Mouse (Mus musculus): Measurements from ENCODE around the gene 1700017B05Rik. TPM values are rescaled to one million over a fixed set of nuclear protein-coding genes. Genes with fewer than 3 reads are reported as not detected.

The 1700017B05Rik gene
- polyA plus RNA-seq, 1 experiment from 2014 or later = 4.1 TPM

DNA sequence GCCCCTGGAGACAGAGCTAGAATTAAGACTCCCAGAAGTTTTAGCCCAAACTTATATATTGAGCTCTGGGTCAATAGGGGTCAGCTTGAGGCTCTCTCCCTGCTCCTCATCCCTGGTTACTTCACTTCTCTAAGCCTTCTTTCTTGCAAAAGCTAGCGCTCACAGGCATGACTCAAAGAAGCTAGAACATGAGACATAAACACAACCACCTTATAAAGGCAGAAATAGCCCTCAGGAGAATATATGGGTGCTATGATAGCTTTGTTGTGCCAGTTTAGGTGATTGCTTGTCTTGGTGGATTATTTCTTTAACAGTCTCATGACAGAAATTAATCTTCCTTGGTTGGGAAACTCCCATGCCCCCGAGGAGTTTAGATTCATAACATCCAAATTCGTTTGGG lies 32.5 kb upstream of the 1700017B05Rik start:
- no peak for ATAC-seq (ENCODE audit: low FRiP score)
- Histone ChIP-seq H3K4me1 (no peaks in the 10 kb centered on the region), H3K27me3 (replicated peaks) (no peaks in the 10 kb centered on the region), H3K9ac (replicated peaks) (no peak overlapping the region), H3K4me3 (replicated peaks) (no peak overlapping the region), H3K9me3 (replicated peaks) (no peaks in the 10 kb centered on the region), H3K27ac (replicated peaks) (no peak overlapping the region), H3K4me2 (no peak overlapping the region), H3K36me3 (no peaks in the 10 kb centered on the region)
- WGBS = 82% methylated on average over 3 of the region's 3 CpGs

DNA sequence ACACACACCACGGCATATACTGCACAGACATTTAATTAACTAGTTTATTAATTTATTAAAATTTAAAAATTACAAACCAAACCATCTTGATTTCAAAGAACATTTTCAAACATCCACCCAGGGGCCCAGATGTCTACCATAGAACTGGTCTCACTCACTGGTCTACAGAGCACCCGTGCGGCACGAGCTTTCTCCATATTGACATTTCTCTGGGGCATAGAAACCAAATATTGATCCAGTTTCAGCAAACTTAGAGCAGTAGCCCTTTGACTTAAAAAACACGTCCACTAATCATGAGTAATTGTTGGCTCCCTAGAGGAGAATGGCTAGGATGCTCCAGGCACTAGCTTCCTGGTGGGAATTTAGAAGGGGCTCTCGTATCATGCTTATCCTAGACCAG lies 24.8 kb upstream of the 1700017B05Rik start:
- H3K9me3 ChIP-seq (replicated peaks) = no peaks in the 10 kb centered on the region
- H3K27ac ChIP-seq (replicated peaks) = no peak overlapping the region
- no peak for ATAC-seq (ENCODE audit: low FRiP score)
- no peak overlapping the region for H3K4me2 ChIP-seq
- H3K4me3 ChIP-seq (replicated peaks) = no peak overlapping the region
- no peak overlapping the region for H3K9ac ChIP-seq (replicated peaks)
- H3K36me3 ChIP-seq = no peaks in the 10 kb centered on the region
- H3K27me3 ChIP-seq (replicated peaks) = no peaks in the 10 kb centered on the region
- 90% methylated on average over 6 of the region's 6 CpGs for WGBS
- H3K4me1 ChIP-seq = no peaks in the 10 kb centered on the region

GRCm38 (mm10) chr9:57283311-57283710 lies 20.9 kb upstream of the 1700017B05Rik start:
- no peak overlapping the region for H3K9ac ChIP-seq (replicated peaks)
- H3K4me2 ChIP-seq = no peak overlapping the region
- H3K4me1 ChIP-seq = peaks cover 10% of the 10 kb centered on the region
- no peaks in the 10 kb centered on the region for H3K27me3 ChIP-seq (replicated peaks)
- no peak overlapping the region for H3K4me3 ChIP-seq (replicated peaks)
- ATAC-seq (ENCODE audit: low FRiP score) = no peak
- H3K36me3 ChIP-seq = no peaks in the 10 kb centered on the region
- H3K9me3 ChIP-seq (replicated peaks) = no peaks in the 10 kb centered on the region
- H3K27ac ChIP-seq (replicated peaks) = no peak overlapping the region
- 57% methylated on average over 4 of the region's 4 CpGs for WGBS

DNA sequence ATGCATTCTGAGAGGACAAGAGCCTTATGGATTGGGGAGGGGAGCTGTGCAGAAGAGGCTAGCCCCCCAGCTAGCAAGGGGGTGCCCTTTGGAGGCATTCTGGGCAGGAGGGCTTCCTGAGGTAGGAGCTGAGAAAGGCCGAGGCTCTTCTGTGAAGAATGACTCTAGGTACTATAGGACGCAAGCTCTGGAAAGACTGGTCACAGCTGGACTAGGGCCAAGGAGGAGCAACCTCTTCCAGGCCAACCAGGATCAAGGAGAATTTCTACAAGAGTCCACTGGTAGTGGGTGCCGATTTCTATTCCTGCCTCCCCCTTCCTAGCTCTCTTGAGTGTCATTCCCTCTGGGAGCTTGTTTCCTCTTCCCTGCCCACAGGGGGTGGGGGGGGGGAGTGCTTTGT lies 20.3 kb upstream of the 1700017B05Rik start:
- no peak overlapping the region for H3K27ac ChIP-seq (replicated peaks)
- no peak overlapping the region for H3K9ac ChIP-seq (replicated peaks)
- no peaks in the 10 kb centered on the region for H3K9me3 ChIP-seq (replicated peaks)
- H3K4me1 ChIP-seq = peaks cover 10% of the 10 kb centered on the region
- WGBS = 82% methylated on average over 3 of the region's 3 CpGs
- H3K36me3 ChIP-seq = no peaks in the 10 kb centered on the region
- H3K4me3 ChIP-seq (replicated peaks) = no peak overlapping the region
- no peak overlapping the region for H3K4me2 ChIP-seq
- no peak for ATAC-seq (ENCODE audit: low FRiP score)
- H3K27me3 ChIP-seq (replicated peaks) = no peaks in the 10 kb centered on the region

GRCm38 (mm10) chr9:57281549-57281948 lies 19.1 kb upstream of the 1700017B05Rik start:
- no peak for ATAC-seq (ENCODE audit: low FRiP score)
- no peaks in the 10 kb centered on the region for H3K36me3 ChIP-seq

GRCm38 (mm10) chr9:57279441-57279840 lies 17.0 kb upstream of the 1700017B05Rik start:
- peaks cover 10% of the 10 kb centered on the region for H3K4me1 ChIP-seq
- 58% methylated on average over 4 of the region's 4 CpGs for WGBS
- ATAC-seq (ENCODE audit: low FRiP score) = no peak
- H3K4me3 ChIP-seq (replicated peaks) = no peak overlapping the region
- no peaks in the 10 kb centered on the region for H3K36me3 ChIP-seq
- H3K9ac ChIP-seq (replicated peaks) = no peak overlapping the region
- H3K27ac ChIP-seq (replicated peaks) = no peak overlapping the region
- no peaks in the 10 kb centered on the region for H3K27me3 ChIP-seq (replicated peaks)
- no peak overlapping the region for H3K4me2 ChIP-seq
- H3K9me3 ChIP-seq (replicated peaks) = no peaks in the 10 kb centered on the region

More at GRCm38 (mm10) chr9:57281549-57281948, 19.1 kb upstream of the 1700017B05Rik start:
- H3K4me2 ChIP-seq = peak overlapping the region; percentile 53
- no peak overlapping the region; the same call in 1 of the 2 replicates for H3K9ac ChIP-seq (replicated peaks)
- H3K9me3 ChIP-seq (replicated peaks) = no peaks in the 10 kb centered on the region
- no peaks in the 10 kb centered on the region for H3K27me3 ChIP-seq (replicated peaks)
- H3K27ac ChIP-seq (replicated peaks) = no peak overlapping the region
- H3K4me3 ChIP-seq (replicated peaks) = peak overlapping the region; percentile 19; the same call in 1 of the 2 replicates
- WGBS = 11% methylated on average over 20 of the region's 20 CpGs
- peaks cover 10% of the 10 kb centered on the region for H3K4me1 ChIP-seq

DNA sequence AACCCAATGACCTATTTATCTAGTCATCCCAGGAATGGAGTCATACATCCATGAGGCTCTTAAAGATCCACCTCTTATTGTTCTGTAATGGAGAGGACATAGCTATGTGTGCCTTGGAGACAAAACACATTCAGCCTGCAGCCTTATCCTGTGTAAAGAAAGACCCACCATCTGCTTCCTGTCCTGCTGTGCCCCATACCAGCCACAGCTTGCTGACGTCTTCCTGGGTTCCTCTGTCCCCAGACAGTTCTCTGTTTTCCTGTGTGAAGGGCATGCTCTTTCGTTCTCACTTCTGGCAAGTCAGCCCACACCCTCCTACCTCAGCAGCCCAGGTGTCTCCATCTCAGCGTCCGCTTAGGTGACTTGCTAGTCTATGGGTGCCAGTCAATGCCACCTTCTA lies 15.9 kb upstream of the 1700017B05Rik start:
- no peaks in the 10 kb centered on the region for H3K9me3 ChIP-seq (replicated peaks)
- no peak for ATAC-seq (ENCODE audit: low FRiP score)
- WGBS = 56% methylated on average over 4 of the region's 4 CpGs
- no peaks in the 10 kb centered on the region for H3K36me3 ChIP-seq
- H3K4me2 ChIP-seq = no peak overlapping the region
- H3K4me1 ChIP-seq = peaks cover 10% of the 10 kb centered on the region
- no peaks in the 10 kb centered on the region for H3K27me3 ChIP-seq (replicated peaks)
- no peak overlapping the region for H3K27ac ChIP-seq (replicated peaks)
- no peak overlapping the region for H3K9ac ChIP-seq (replicated peaks)
- no peak overlapping the region for H3K4me3 ChIP-seq (replicated peaks)

DNA sequence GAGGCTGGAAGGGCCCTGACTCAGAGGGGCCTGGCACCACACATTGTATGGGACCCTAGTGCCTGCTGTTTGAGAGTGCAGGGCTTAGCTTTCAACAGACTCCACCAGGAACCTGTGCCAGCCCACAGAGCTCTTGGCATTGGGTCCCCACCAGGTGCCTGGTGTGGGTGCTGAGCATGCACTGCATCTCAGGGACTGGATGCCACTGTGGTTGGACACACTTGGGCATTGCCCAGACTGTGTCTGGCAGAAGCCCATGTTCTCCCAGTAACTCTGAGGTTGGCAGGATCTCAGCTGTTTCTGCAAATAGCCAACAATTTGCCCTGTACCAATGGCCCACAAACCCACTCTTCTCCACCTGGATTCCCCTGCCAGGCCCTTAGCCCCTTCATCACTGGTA lies 13.9 kb upstream of the 1700017B05Rik start:
- H3K4me3 ChIP-seq (replicated peaks) = no peak overlapping the region
- peaks cover 5% of the 10 kb centered on the region for H3K4me1 ChIP-seq
- H3K9me3 ChIP-seq (replicated peaks) = no peaks in the 10 kb centered on the region
- H3K36me3 ChIP-seq = no peaks in the 10 kb centered on the region
- no peak for ATAC-seq (ENCODE audit: low FRiP score)
- no peak overlapping the region for H3K9ac ChIP-seq (replicated peaks)
- H3K27ac ChIP-seq (replicated peaks) = no peak overlapping the region
- no peak overlapping the region for H3K4me2 ChIP-seq
- 0 out of 2 replicates have a peak, but pooled peaks cover 2% of the 10 kb centered on the region for H3K27me3 ChIP-seq (replicated peaks)

DNA sequence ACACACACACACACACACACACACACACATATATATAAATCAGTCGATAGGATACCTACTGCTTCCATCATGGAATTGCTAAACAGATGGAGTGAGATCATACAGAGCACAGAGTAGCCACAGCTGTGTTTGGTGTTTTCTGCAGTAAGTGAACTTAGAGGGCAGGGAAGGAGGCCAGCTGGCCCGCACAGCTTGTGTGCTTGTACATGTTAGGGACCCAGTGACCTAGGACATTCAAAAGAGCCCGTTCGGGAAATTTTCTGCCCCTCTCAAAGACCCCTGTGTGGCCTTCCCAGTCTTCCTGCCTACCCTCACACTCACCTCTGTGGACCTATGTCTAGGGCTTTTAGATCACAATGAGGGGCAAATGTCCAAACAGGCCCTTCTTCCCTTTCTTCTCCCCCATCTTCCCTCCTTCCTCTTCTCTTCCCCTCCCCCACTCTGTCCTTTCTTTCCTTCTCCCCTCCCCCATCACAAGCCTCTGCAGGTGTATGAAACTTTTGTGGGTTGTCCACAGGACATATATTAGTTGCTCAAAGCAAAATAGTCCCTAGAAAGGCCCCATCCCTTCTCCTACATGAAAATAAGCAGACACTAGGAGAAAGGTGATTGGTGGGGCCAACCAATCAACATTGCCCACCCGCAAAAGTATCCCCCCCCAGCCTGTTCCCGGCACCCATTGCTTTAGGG lies 11.5 kb upstream of the 1700017B05Rik start:
- no peak overlapping the region for H3K4me3 ChIP-seq (replicated peaks)
- 0 out of 2 replicates have a peak, but pooled peaks cover 2% of the 10 kb centered on the region for H3K27me3 ChIP-seq (replicated peaks)
- H3K9me3 ChIP-seq (replicated peaks) = no peaks in the 10 kb centered on the region
- peaks cover 8% of the 10 kb centered on the region; the same call in 1 of the 2 replicates for H3K4me1 ChIP-seq
- WGBS = 28% methylated on average over 6 of the region's 6 CpGs
- no peaks in the 10 kb centered on the region for H3K36me3 ChIP-seq
- no peak overlapping the region for H3K27ac ChIP-seq (replicated peaks)
- no peak overlapping the region for H3K9ac ChIP-seq (replicated peaks)
- no peak overlapping the region for H3K4me2 ChIP-seq
- no peak for ATAC-seq (ENCODE audit: low FRiP score)

DNA sequence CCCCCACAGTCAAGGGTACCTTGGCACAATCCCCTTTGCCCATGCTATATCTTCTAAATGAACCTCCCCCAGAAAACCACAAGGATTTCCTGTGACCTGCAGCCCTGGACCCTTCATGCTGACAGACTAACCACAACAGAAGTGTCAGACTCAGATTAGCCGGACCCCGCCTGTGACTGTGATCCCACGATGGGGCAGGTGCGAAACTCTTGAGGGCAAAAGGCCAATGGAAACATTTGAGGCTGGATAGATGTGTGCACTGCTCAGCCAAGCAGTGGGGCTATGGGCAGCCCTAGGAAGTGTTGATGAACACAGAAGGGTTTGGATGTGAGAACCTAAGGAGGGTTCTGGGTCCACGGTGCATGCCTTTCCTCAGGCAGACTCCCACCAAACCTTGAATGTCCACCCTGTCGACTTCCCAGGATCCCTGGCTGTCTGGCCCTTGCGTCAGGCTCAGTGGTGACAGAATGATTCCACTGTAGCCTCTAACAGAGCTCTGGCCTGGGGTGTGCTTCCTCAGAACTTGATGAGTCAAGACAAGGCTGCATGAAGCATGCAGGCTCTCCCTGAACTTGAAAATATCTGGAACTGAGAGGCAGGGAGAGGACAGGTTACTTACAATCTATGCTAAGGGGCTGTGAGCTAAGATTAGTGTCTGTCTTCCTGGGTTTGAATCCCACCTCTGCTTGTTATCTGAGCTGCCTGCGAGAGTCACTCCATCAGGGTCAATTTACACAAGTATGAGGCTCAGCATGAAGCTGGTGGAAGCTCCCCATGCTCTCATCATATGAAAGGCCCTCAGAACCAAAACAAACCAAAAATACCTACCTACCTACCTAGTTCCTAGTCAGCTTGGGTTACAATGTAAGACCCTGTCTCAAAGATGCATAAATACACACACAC lies 10.7 kb upstream of the 1700017B05Rik start:
- H3K4me1 ChIP-seq = peaks cover 8% of the 10 kb centered on the region; the same call in 1 of the 2 replicates
- H3K36me3 ChIP-seq = no peaks in the 10 kb centered on the region
- no peak for ATAC-seq (ENCODE audit: low FRiP score)
- H3K4me3 ChIP-seq (replicated peaks) = no peak overlapping the region
- no peak overlapping the region for H3K4me2 ChIP-seq
- no peak overlapping the region for H3K9ac ChIP-seq (replicated peaks)
- H3K27ac ChIP-seq (replicated peaks) = no peak overlapping the region
- WGBS = 66% methylated on average over 8 of the region's 8 CpGs
- H3K9me3 ChIP-seq (replicated peaks) = no peaks in the 10 kb centered on the region
- H3K27me3 ChIP-seq (replicated peaks) = 0 out of 2 replicates have a peak, but pooled peaks cover 2% of the 10 kb centered on the region

DNA sequence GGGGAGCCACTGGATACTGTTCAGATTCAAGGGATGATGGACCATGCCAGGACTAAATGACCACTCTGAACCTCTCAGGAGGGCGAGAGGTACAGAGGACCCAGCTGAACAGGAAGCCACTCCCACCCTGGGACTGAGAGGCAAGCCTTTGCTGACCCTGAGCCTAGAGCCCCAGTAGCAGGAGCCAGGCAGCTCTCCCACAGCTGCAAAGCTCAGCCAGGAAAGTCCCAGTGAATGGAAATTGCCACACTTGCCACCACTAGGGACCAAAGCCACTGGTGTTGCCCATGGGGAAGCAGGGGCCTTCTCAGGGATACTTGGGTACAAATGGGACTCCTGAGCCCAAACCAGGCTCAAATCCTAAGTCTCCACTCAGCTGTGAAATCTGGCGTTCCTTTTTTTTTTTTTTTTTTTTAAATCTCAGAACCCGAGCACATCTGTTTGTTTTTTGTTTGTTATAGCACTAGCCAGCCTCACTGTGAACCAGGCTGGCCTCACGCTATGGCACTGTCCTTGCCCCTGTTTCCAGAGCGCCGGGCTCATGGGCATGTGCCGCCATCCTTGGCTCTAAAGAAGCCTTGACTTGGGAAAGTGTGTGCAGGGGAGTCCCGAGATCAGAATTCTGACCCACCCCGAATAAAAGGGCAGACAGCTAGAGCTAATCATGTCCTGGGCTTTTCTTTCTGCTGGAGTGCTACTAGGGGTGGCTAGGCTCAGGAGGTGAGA lies 9.6 kb upstream of the 1700017B05Rik start:
- Histone ChIP-seq H3K4me3 (replicated peaks) (no peak overlapping the region), H3K9ac (replicated peaks) (no peak overlapping the region), H3K4me1 (peaks cover 8% of the 10 kb centered on the region; the same call in 1 of the 2 replicates), H3K36me3 (no peaks in the 10 kb centered on the region), H3K9me3 (replicated peaks) (no peaks in the 10 kb centered on the region), H3K27ac (replicated peaks) (no peak overlapping the region), H3K4me2 (no peak overlapping the region), H3K27me3 (replicated peaks) (0 out of 2 replicates have a peak, but pooled peaks cover 2% of the 10 kb centered on the region)
- ATAC-seq (ENCODE audit: low FRiP score) = no peak
- 60% methylated on average over 9 of the region's 9 CpGs for WGBS

All from neural tube, embryonic 15.5 days (tissue).